Mouse (Mus musculus) embryonic fibroblast, embryonic 13.5 days (primary cell): ENCODE data around the gene Mbd3.

Source experiments
- CTCF ChIP-seq: IDR thresholded peaks from 2 replicates; pipeline ENCODE4 v1.5.1; 2011; ENCODE audit warnings: mild to moderate bottlenecking, control low read depth, low read length, moderate library complexity, borderline replicate concordance; ENCODE audit not compliant: insufficient read depth
- POLR2A ChIP-seq: IDR thresholded peaks from 2 replicates; pipeline ENCODE4 v1.6.1; 2011; ENCODE audit warnings: low read depth, mild to moderate bottlenecking, control low read depth, low read length, moderate library complexity

DNA sequence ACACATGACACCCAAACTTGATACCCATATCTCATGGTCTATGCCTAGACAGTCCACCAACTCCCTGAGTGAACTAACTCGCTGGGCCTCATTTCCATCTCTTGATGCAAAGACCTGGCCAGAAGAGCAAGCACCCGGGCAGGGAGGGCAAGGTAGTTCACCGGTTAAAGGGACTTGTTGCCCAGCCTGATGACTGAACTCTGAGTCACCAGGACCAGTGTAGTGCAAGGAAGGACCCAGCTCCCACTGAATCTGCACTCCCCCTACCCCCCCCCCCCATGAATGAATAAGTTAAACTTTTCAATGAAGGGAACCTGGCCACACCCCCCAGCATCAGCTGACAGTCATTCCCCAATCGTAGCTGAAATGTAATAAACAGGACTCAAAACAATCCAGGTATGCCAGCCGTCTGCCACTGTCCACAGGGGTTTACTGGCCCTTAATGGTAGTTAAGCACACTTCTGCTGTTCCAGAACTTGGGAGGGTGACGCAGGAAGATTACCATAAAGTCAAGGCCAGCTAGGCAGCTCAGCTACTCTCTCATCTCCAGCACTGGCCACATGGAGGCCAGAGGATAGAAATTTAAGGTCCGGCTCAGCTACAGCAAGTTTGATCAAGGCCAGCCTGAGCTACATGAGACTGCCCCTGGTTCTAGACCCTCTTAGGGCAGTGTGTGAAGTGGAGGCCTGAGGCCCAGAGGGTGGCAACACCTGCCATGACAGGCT, 16.5 kb downstream of the Mbd3 start:
- no peak for TF ChIP-seq POLR2A
- no peak for TF ChIP-seq CTCF
